Mouse (Mus musculus): ENCODE measurements around the gene Ero1l. TPM values are rescaled to one million over a fixed set of nuclear protein-coding genes. Genes with fewer than 3 reads are reported as not detected.

Ero1l gene
- polyA plus RNA-seq, 1 experiment from 2014 or later = 26.1 TPM

DNA sequence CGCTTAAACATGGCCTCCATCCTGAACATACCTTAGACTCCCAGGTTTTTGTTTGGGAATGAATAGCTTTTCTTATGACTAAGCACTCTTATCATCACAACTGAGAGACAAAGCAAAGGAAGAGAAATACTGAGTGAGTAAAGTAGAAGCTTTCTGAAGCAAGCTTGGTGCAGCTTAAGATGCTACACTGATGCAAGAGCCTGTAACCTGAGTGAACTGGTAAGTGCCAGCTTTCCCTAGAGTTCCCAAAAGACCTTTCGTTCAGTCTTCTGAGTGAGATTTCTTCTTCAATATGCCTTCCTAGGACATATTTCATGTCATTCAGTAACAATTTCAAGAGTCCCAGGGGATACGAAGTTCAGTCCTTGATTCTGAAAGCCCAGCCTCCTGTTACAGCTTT, 2.5 kb upstream of the Ero1l start:
- no peaks in the 10 kb centered on the region for H3K9me3 ChIP-seq
- H3K4me3 ChIP-seq = no peak overlapping the region
- WGBS = 87% methylated on average over 3 of the region's 3 CpGs
- peaks cover 17% of the 10 kb centered on the region for H3K4me1 ChIP-seq (replicated peaks)
- no peak for DNase-seq (ENCODE audit: low spot score)
- H3K27ac ChIP-seq = no peak overlapping the region
- H3K27me3 ChIP-seq (ENCODE audit: insufficient read depth, poor library complexity, severe bottlenecking) = no peaks in the 10 kb centered on the region
- no peaks in the 10 kb centered on the region for H3K36me3 ChIP-seq

GRCm38 (mm10) chr14:45320111-45320510, 1.5 kb upstream of the Ero1l start:
- 83% methylated on average over 4 of the region's 4 CpGs for whole genome bisulfite sequencing
- no peaks in the 10 kb centered on the region for H3K9me3 ChIP-seq
- H3K27me3 ChIP-seq (ENCODE audit: insufficient read depth, poor library complexity, severe bottlenecking) = no peaks in the 10 kb centered on the region
- DNase-seq (ENCODE audit: low spot score) = no peak
- H3K4me3 ChIP-seq = no peak overlapping the region
- peaks cover 16% of the 10 kb centered on the region for H3K4me1 ChIP-seq (replicated peaks)
- H3K36me3 ChIP-seq = no peaks in the 10 kb centered on the region
- H3K27ac ChIP-seq = no peak overlapping the region

- H3K4me1 ChIP-seq (replicated peaks) = peaks cover 16% of the 10 kb centered on the region
- H3K4me3 ChIP-seq = peak overlapping the region; percentile 75
- no peaks in the 10 kb centered on the region for H3K9me3 ChIP-seq
- DNase-seq (ENCODE audit: low spot score) = no peak
- H3K27me3 ChIP-seq (ENCODE audit: insufficient read depth, poor library complexity, severe bottlenecking) = no peaks in the 10 kb centered on the region
- H3K36me3 ChIP-seq = no peaks in the 10 kb centered on the region
- 66% methylated on average over 3 of the region's 3 CpGs for WGBS
- H3K27ac ChIP-seq = peak overlapping the region; percentile 98
Observed at GRCm38 (mm10) chr14:45319237-45319610, 653 bp upstream of the Ero1l start.

- under 1% methylated on average over 38 of the region's 38 CpGs for WGBS
- peaks cover 16% of the 10 kb centered on the region for H3K4me1 ChIP-seq (replicated peaks)
- H3K27ac ChIP-seq = peak overlapping the region; percentile 98
- no peaks in the 10 kb centered on the region for H3K36me3 ChIP-seq
- peak overlapping the region; percentile 75 for H3K4me3 ChIP-seq
- no peak for DNase-seq (ENCODE audit: low spot score)
- no peaks in the 10 kb centered on the region for H3K27me3 ChIP-seq (ENCODE audit: insufficient read depth, poor library complexity, severe bottlenecking)
- H3K9me3 ChIP-seq = no peaks in the 10 kb centered on the region
Observed at GRCm38 (mm10) chr14:45317921-45318411, 605 bp downstream of the Ero1l start.

GRCm38 (mm10) chr14:45316927-45317326, 1.6 kb downstream of the Ero1l start:
- Histone ChIP-seq H3K4me1 (replicated peaks) (peaks cover 16% of the 10 kb centered on the region), H3K36me3 (no peaks in the 10 kb centered on the region), H3K27me3 (ENCODE audit: insufficient read depth, poor library complexity, severe bottlenecking) (no peaks in the 10 kb centered on the region), H3K27ac (no peak overlapping the region), H3K4me3 (peak overlapping the region; percentile 75), H3K9me3 (no peaks in the 10 kb centered on the region)
- no peak for DNase-seq (ENCODE audit: low spot score)
- WGBS = 86% methylated on average over 5 of the region's 5 CpGs

DNA sequence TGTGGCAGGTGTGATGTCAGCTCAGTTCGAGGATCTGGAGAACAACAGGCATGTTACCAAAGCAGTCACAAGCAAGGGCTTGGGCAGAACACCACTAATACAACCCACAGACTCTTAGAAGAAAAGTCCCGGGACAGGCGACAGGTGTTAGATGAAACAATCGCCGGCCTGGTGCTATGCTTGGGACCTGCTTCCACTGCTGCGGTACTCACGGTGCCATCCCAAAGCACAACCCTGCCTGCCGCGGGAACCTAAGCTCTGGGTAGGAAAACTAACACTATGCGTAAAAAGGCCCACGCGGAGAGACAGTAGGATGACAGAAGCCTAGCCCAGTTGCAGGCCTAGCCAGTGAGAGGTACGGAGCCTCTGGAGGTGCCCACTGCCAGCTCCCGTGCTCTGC, 8.5 kb downstream of the Ero1l start:
- DNase-seq (ENCODE audit: low spot score) = no peak
- Histone ChIP-seq H3K4me3 (no peak overlapping the region), H3K9me3 (no peaks in the 10 kb centered on the region), H3K27ac (no peak overlapping the region), H3K27me3 (ENCODE audit: insufficient read depth, poor library complexity, severe bottlenecking) (no peaks in the 10 kb centered on the region), H3K36me3 (peaks cover 3% of the 10 kb centered on the region; the same call in 1 of the 2 replicates), H3K4me1 (replicated peaks) (no peaks in the 10 kb centered on the region)
- 94% methylated on average over 14 of the region's 14 CpGs for WGBS

GRCm38 (mm10) chr14:45309646-45310045, 8.9 kb downstream of the Ero1l start:
- no peak overlapping the region for H3K4me3 ChIP-seq
- H3K27me3 ChIP-seq (ENCODE audit: insufficient read depth, poor library complexity, severe bottlenecking) = no peaks in the 10 kb centered on the region
- no peaks in the 10 kb centered on the region for H3K9me3 ChIP-seq
- H3K36me3 ChIP-seq = peaks cover 3% of the 10 kb centered on the region; the same call in 1 of the 2 replicates
- no peaks in the 10 kb centered on the region for H3K4me1 ChIP-seq (replicated peaks)
- H3K27ac ChIP-seq = no peak overlapping the region
- no peak for DNase-seq (ENCODE audit: low spot score)
- WGBS = 94% methylated on average over 13 of the region's 13 CpGs

DNA sequence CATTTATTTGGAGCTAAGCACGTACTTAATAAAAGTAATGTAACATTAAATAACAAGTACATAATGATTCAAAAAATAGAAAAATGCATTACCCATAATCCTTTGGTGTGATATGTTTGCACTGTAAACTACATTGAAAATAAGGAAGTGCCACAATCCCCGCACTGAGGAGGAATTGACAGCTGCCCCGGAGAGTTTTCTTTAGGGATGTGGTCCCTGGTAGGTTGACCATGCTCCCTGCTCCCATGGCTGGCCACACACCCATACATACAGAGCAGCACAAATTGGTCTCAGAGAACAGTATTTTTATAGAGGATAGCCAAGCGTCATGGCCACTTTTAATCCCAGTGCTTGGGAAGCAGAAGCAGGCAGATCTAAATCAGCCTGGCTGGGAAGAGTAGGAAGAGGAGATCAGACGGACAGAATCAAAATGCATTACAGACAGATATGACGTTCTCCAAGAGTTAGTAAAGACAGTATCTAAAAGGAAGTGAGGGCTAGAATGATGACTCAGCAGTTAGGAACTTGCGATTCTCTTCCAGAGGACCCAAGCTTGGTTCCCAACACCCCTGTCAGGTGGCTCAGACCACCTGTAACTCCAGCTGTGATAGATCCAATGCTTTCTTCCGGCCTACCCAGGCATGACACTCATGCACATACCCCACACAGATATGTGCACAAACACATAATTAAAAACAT, 10.8 kb downstream of the Ero1l start:
- H3K4me1 ChIP-seq (replicated peaks) = no peaks in the 10 kb centered on the region
- H3K36me3 ChIP-seq = peaks cover 7% of the 10 kb centered on the region; the same call in 1 of the 2 replicates
- H3K9me3 ChIP-seq = no peaks in the 10 kb centered on the region
- H3K4me3 ChIP-seq = no peak overlapping the region
- H3K27ac ChIP-seq = no peak overlapping the region
- 93% methylated on average over 8 of the region's 8 CpGs for WGBS
- H3K27me3 ChIP-seq (ENCODE audit: insufficient read depth, poor library complexity, severe bottlenecking) = no peaks in the 10 kb centered on the region
- no peak for DNase-seq (ENCODE audit: low spot score)

- H3K4me1 ChIP-seq (replicated peaks) = no peaks in the 10 kb centered on the region
- DNase-seq (ENCODE audit: low spot score) = no peak
- WGBS = 95% methylated on average over 5 of the region's 5 CpGs
- no peaks in the 10 kb centered on the region for H3K9me3 ChIP-seq
- H3K4me3 ChIP-seq = no peak overlapping the region
- H3K27me3 ChIP-seq (ENCODE audit: insufficient read depth, poor library complexity, severe bottlenecking) = no peaks in the 10 kb centered on the region
- peaks cover 22% of the 10 kb centered on the region for H3K36me3 ChIP-seq
- H3K27ac ChIP-seq = no peak overlapping the region
Observed at GRCm38 (mm10) chr14:45305852-45306251, 12.7 kb downstream of the Ero1l start.

DNA sequence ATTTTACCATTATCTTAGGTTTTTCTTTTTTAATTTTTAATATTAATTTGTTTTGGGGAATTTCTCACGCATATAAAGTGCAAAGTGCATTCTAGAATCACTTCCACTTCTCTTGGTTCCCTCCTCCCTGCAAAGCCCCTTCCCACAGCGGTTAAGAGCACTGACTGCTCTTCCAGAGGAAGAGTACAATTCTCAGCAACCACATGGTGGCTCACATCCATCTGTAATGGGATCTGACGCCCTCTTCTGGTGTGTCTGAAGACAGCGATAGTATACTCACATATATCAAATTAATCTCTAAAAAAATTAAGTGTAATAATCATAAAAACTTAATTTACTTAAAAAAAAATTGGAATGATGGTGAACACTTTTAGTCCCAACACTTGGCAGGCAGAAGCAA, 14.2 kb downstream of the Ero1l start:
- no peaks in the 10 kb centered on the region for H3K9me3 ChIP-seq
- DNase-seq (ENCODE audit: low spot score) = no peak
- no peak overlapping the region for H3K4me3 ChIP-seq
- H3K27me3 ChIP-seq (ENCODE audit: insufficient read depth, poor library complexity, severe bottlenecking) = no peaks in the 10 kb centered on the region
- WGBS = 65% methylated on average over 4 of the region's 4 CpGs
- H3K36me3 ChIP-seq = peaks cover 30% of the 10 kb centered on the region
- H3K27ac ChIP-seq = no peak overlapping the region
- no peaks in the 10 kb centered on the region for H3K4me1 ChIP-seq (replicated peaks)

DNA sequence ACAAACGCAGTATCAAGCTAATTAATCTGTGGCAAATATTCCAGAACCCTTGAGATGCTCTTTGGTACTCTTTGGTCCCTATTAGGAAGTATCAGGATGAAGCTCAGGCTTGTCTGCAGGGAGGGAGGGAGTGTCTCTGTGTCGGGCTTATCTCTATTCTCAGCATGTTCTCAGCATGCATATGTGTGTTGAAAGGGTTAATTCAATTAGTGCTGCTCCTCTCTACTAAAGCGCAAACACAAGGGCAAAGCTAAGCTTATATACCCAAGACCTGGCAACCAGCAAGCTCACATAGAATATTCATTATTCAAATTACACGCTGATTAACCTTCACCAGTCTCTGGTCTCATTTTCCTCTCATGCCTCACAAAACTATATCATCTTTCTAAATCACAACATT, 14.6 kb downstream of the Ero1l start:
- DNase-seq (ENCODE audit: low spot score) = no peak
- WGBS = 57% methylated on average over 4 of the region's 4 CpGs
- H3K9me3 ChIP-seq = no peaks in the 10 kb centered on the region
- no peaks in the 10 kb centered on the region for H3K4me1 ChIP-seq (replicated peaks)
- H3K36me3 ChIP-seq = peaks cover 34% of the 10 kb centered on the region
- no peaks in the 10 kb centered on the region for H3K27me3 ChIP-seq (ENCODE audit: insufficient read depth, poor library complexity, severe bottlenecking)
- no peak overlapping the region for H3K27ac ChIP-seq
- no peak overlapping the region for H3K4me3 ChIP-seq

- H3K36me3 ChIP-seq = peaks cover 38% of the 10 kb centered on the region
- DNase-seq (ENCODE audit: low spot score) = no peak
- WGBS = 83% methylated on average over 4 of the region's 4 CpGs
- H3K9me3 ChIP-seq = no peaks in the 10 kb centered on the region
- no peaks in the 10 kb centered on the region for H3K27me3 ChIP-seq (ENCODE audit: insufficient read depth, poor library complexity, severe bottlenecking)
- no peak overlapping the region for H3K4me3 ChIP-seq
- no peak overlapping the region for H3K27ac ChIP-seq
- 0 out of 2 replicates have a peak, but pooled peaks cover 3% of the 10 kb centered on the region for H3K4me1 ChIP-seq (replicated peaks)
Observed at GRCm38 (mm10) chr14:45291608-45292007, 27.0 kb downstream of the Ero1l start.

GRCm38 (mm10) chr14:45282066-45282465, 36.5 kb downstream of the Ero1l start:
- no peaks in the 10 kb centered on the region for H3K4me1 ChIP-seq (replicated peaks)
- no peak overlapping the region for H3K4me3 ChIP-seq
- WGBS = 83% methylated on average over 3 of the region's 3 CpGs
- peaks cover 24% of the 10 kb centered on the region for H3K36me3 ChIP-seq
- H3K27ac ChIP-seq = no peak overlapping the region
- no peaks in the 10 kb centered on the region for H3K9me3 ChIP-seq
- H3K27me3 ChIP-seq (ENCODE audit: insufficient read depth, poor library complexity, severe bottlenecking) = no peaks in the 10 kb centered on the region
- no peak for DNase-seq (ENCODE audit: low spot score)
